Mouse (Mus musculus): ENCODE data around the gene Rftn1. TPM values are rescaled to one million over a fixed set of nuclear protein-coding genes. Genes with fewer than 3 reads are reported as not detected.

Gene Rftn1
- polyA plus RNA-seq, 1 experiment from 2014 or later: 37.8 TPM

DNA sequence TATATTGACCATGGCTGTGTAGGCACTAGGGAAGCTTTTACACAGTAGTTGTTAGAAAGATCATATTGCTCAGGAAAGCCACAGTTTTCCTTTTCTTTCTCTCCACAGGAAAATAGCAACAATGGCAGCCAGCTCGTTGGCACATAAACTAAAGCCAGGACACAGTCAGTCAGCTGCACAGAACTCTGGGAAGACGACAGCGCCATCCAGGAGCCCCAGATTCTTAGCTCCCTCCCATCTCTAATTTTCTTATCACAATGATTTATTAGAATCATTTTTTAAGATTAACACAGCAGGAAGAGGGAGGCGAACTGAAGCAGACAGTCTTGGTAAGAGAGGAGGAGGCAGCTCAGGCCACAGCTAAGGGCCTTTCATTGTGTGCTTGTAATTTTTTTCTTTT is 58.8 kb downstream of the Rftn1 start:
- ATAC-seq (replicated peaks; ENCODE audit: extremely low read depth, insufficient read depth, low FRiP score): no peak
- no peaks in the 10 kb centered on the region for H3K9me3 ChIP-seq (replicated peaks; ENCODE audit: control insufficient read depth, low read length)
- no peaks in the 10 kb centered on the region for H3K27me3 ChIP-seq (ENCODE audit: control insufficient read depth, insufficient read depth, low read length)
- no peak overlapping the region for H3K27ac ChIP-seq (ENCODE audit: low read length)
- no peak overlapping the region for H3K4me3 ChIP-seq (ENCODE audit: low read length)
- peaks cover 15% of the 10 kb centered on the region for H3K4me1 ChIP-seq (ENCODE audit: control insufficient read depth, insufficient read depth, low read length)
- no peaks in the 10 kb centered on the region for H3K36me3 ChIP-seq (ENCODE audit: control insufficient read depth, insufficient read depth)
- no peak overlapping the region for H3K4me2 ChIP-seq (ENCODE audit: low read depth, low read length)
- 77% methylated on average over 4 of the region's 4 CpGs for WGBS
- no peak overlapping the region for H3K9ac ChIP-seq (ENCODE audit: low read length)

GRCm38 (mm10) chr17:50130421-50130820 is 60.1 kb downstream of the Rftn1 start:
- WGBS: 89% methylated on average over 4 of the region's 4 CpGs
- Histone ChIP-seq H3K4me3 (ENCODE audit: low read length) (no peak overlapping the region), H3K4me1 (ENCODE audit: control insufficient read depth, insufficient read depth, low read length) (peaks cover 4% of the 10 kb centered on the region)

GRCm38 (mm10) chr17:50128392-50128791 is 62.1 kb downstream of the Rftn1 start:
- Histone ChIP-seq H3K9me3 (replicated peaks; ENCODE audit: control insufficient read depth, low read length) (no peaks in the 10 kb centered on the region), H3K36me3 (ENCODE audit: control insufficient read depth, insufficient read depth) (no peaks in the 10 kb centered on the region), H3K27ac (ENCODE audit: low read length) (no peak overlapping the region), H3K4me3 (ENCODE audit: low read length) (no peak overlapping the region), H3K9ac (ENCODE audit: low read length) (no peak overlapping the region), H3K4me1 (ENCODE audit: control insufficient read depth, insufficient read depth, low read length) (peaks cover 13% of the 10 kb centered on the region), H3K27me3 (ENCODE audit: control insufficient read depth, insufficient read depth, low read length) (no peaks in the 10 kb centered on the region), H3K4me2 (ENCODE audit: low read depth, low read length) (no peak overlapping the region)
- ATAC-seq (replicated peaks; ENCODE audit: extremely low read depth, insufficient read depth, low FRiP score): no peak
- 75% methylated on average over 3 of the region's 3 CpGs for WGBS

More at GRCm38 (mm10) chr17:50130421-50130820, 60.1 kb downstream of the Rftn1 start:
- H3K27me3 ChIP-seq (ENCODE audit: control insufficient read depth, insufficient read depth, low read length): no peaks in the 10 kb centered on the region
- H3K9ac ChIP-seq (ENCODE audit: low read length): no peak overlapping the region
- no peaks in the 10 kb centered on the region for H3K9me3 ChIP-seq (replicated peaks; ENCODE audit: control insufficient read depth, low read length)
- no peak overlapping the region for H3K27ac ChIP-seq (ENCODE audit: low read length)
- no peak overlapping the region for H3K4me2 ChIP-seq (ENCODE audit: low read depth, low read length)
- H3K36me3 ChIP-seq (ENCODE audit: control insufficient read depth, insufficient read depth): no peaks in the 10 kb centered on the region
- ATAC-seq (replicated peaks; ENCODE audit: extremely low read depth, insufficient read depth, low FRiP score): no peak

DNA sequence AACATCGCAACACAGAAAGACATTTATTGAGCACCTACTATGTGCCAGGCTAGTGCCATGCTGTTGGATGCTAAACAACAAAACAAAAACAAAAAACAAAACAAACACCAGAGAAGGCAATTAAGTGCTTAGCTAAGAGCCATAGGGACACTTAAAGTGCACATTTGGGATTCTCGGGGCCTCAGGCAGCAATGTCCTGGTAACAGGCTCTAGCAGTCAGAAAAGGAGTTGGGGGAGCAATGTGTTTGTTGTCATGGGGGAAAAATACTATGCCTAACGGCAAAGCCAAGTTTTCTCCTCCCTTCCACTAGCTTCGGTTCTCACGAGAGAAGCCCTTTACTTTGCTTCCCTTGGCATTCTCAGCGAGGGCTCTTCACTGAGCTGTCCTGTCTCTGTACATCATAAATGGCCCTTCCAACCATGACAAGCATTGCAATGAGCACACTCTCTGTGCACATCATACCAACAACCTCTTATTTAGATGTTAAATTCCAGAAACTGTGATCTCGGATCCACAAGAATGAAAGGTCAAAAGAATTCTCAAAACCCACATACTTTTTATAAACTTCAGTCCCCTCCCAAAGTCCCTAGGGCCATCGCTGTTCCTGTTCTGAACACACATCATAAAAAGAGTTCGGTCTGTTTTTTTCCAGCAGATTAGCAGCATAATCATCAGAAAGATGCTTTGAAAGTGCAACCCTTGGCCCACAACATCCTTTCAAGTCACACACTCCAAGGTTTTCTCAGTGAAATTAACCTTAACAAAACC is 63.2 kb downstream of the Rftn1 start:
- Histone ChIP-seq H3K27ac (ENCODE audit: low read length) (no peak overlapping the region), H3K9ac (ENCODE audit: low read length) (no peak overlapping the region), H3K4me3 (ENCODE audit: low read length) (no peak overlapping the region), H3K4me1 (ENCODE audit: control insufficient read depth, insufficient read depth, low read length) (peaks cover 22% of the 10 kb centered on the region), H3K36me3 (ENCODE audit: control insufficient read depth, insufficient read depth) (no peaks in the 10 kb centered on the region), H3K27me3 (ENCODE audit: control insufficient read depth, insufficient read depth, low read length) (no peaks in the 10 kb centered on the region), H3K9me3 (replicated peaks; ENCODE audit: control insufficient read depth, low read length) (no peaks in the 10 kb centered on the region), H3K4me2 (ENCODE audit: low read depth, low read length) (no peak overlapping the region)
- ATAC-seq (replicated peaks; ENCODE audit: extremely low read depth, insufficient read depth, low FRiP score): no peak
- 81% methylated on average over 9 of the region's 9 CpGs for WGBS

GRCm38 (mm10) chr17:50126545-50126944 is 63.9 kb downstream of the Rftn1 start:
- WGBS: 89% methylated on average over 2 of the region's 2 CpGs
- no peaks in the 10 kb centered on the region for H3K36me3 ChIP-seq (ENCODE audit: control insufficient read depth, insufficient read depth)
- H3K4me1 ChIP-seq (ENCODE audit: control insufficient read depth, insufficient read depth, low read length): peaks cover 23% of the 10 kb centered on the region
- ATAC-seq (replicated peaks; ENCODE audit: extremely low read depth, insufficient read depth, low FRiP score): no peak
- no peak overlapping the region for H3K9ac ChIP-seq (ENCODE audit: low read length)
- H3K4me2 ChIP-seq (ENCODE audit: low read depth, low read length): no peak overlapping the region
- no peak overlapping the region for H3K27ac ChIP-seq (ENCODE audit: low read length)
- H3K27me3 ChIP-seq (ENCODE audit: control insufficient read depth, insufficient read depth, low read length): no peaks in the 10 kb centered on the region
- no peaks in the 10 kb centered on the region for H3K9me3 ChIP-seq (replicated peaks; ENCODE audit: control insufficient read depth, low read length)
- H3K4me3 ChIP-seq (ENCODE audit: low read length): no peak overlapping the region

GRCm38 (mm10) chr17:50125900-50126299 is 64.6 kb downstream of the Rftn1 start:
- Histone ChIP-seq H3K27ac (ENCODE audit: low read length) (no peak overlapping the region), H3K36me3 (ENCODE audit: control insufficient read depth, insufficient read depth) (no peaks in the 10 kb centered on the region), H3K4me3 (ENCODE audit: low read length) (no peak overlapping the region), H3K9ac (ENCODE audit: low read length) (no peak overlapping the region), H3K4me2 (ENCODE audit: low read depth, low read length) (no peak overlapping the region), H3K9me3 (replicated peaks; ENCODE audit: control insufficient read depth, low read length) (no peaks in the 10 kb centered on the region), H3K4me1 (ENCODE audit: control insufficient read depth, insufficient read depth, low read length) (peaks cover 26% of the 10 kb centered on the region), H3K27me3 (ENCODE audit: control insufficient read depth, insufficient read depth, low read length) (no peaks in the 10 kb centered on the region)
- 77% methylated on average over 5 of the region's 5 CpGs for WGBS
- no peak for ATAC-seq (replicated peaks; ENCODE audit: extremely low read depth, insufficient read depth, low FRiP score)

- Histone ChIP-seq H3K4me3 (ENCODE audit: low read length) (no peak overlapping the region), H3K4me1 (ENCODE audit: control insufficient read depth, insufficient read depth, low read length) (peaks cover 31% of the 10 kb centered on the region), H3K9me3 (replicated peaks; ENCODE audit: control insufficient read depth, low read length) (no peaks in the 10 kb centered on the region), H3K4me2 (ENCODE audit: low read depth, low read length) (no peak overlapping the region), H3K27ac (ENCODE audit: low read length) (no peak overlapping the region), H3K9ac (ENCODE audit: low read length) (no peak overlapping the region), H3K27me3 (ENCODE audit: control insufficient read depth, insufficient read depth, low read length) (no peaks in the 10 kb centered on the region), H3K36me3 (ENCODE audit: control insufficient read depth, insufficient read depth) (no peaks in the 10 kb centered on the region)
- ATAC-seq (replicated peaks; ENCODE audit: extremely low read depth, insufficient read depth, low FRiP score): no peak
- WGBS: 70% methylated on average over 3 of the region's 3 CpGs
Measured at GRCm38 (mm10) chr17:50125245-50125798, 65.2 kb downstream of the Rftn1 start.

DNA sequence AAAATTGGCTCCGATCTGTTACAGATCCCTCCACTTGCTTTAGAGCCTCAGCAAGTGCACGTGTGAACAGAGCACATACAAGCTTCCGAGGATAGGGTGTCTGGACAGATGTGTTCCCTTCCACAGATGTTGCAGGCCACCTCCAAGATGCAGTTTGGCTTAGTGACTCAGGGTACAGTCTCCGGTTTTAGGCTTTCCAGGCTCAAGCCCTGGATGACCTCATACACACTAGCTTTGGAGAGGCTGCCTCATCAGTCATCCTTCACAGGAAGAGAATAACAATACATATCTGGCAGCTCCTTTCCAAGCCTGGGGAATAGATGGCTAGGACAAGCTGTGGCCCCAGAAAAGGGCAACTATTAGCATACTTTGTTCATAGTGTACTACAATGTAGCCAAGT is 65.8 kb downstream of the Rftn1 start:
- Histone ChIP-seq H3K4me3 (ENCODE audit: low read length) (no peak overlapping the region), H3K36me3 (ENCODE audit: control insufficient read depth, insufficient read depth) (no peaks in the 10 kb centered on the region), H3K9me3 (replicated peaks; ENCODE audit: control insufficient read depth, low read length) (no peaks in the 10 kb centered on the region), H3K27ac (ENCODE audit: low read length) (no peak overlapping the region), H3K4me1 (ENCODE audit: control insufficient read depth, insufficient read depth, low read length) (peaks cover 32% of the 10 kb centered on the region), H3K27me3 (ENCODE audit: control insufficient read depth, insufficient read depth, low read length) (no peaks in the 10 kb centered on the region), H3K4me2 (ENCODE audit: low read depth, low read length) (no peak overlapping the region), H3K9ac (ENCODE audit: low read length) (no peak overlapping the region)
- no peak for ATAC-seq (replicated peaks; ENCODE audit: extremely low read depth, insufficient read depth, low FRiP score)
- WGBS: 61% methylated on average over 4 of the region's 4 CpGs

- peaks cover 32% of the 10 kb centered on the region for H3K4me1 ChIP-seq (ENCODE audit: control insufficient read depth, insufficient read depth, low read length)
Measured at GRCm38 (mm10) chr17:50122555-50122954, 67.9 kb downstream of the Rftn1 start.

More at GRCm38 (mm10) chr17:50122555-50122954, 67.9 kb downstream of the Rftn1 start:
- ATAC-seq (replicated peaks; ENCODE audit: extremely low read depth, insufficient read depth, low FRiP score): no peak
- Histone ChIP-seq H3K27me3 (ENCODE audit: control insufficient read depth, insufficient read depth, low read length) (no peaks in the 10 kb centered on the region), H3K9me3 (replicated peaks; ENCODE audit: control insufficient read depth, low read length) (no peaks in the 10 kb centered on the region), H3K4me2 (ENCODE audit: low read depth, low read length) (no peak overlapping the region), H3K36me3 (ENCODE audit: control insufficient read depth, insufficient read depth) (no peaks in the 10 kb centered on the region), H3K27ac (ENCODE audit: low read length) (no peak overlapping the region), H3K4me3 (ENCODE audit: low read length) (no peak overlapping the region), H3K9ac (ENCODE audit: low read length) (no peak overlapping the region)
- WGBS: 63% methylated on average over 8 of the region's 8 CpGs
